Mouse (Mus musculus) myocyte (in vitro differentiated cells): ENCODE data around the gene Gm17364.

Experiments used
- CEBPB ChIP-seq: IDR thresholded peaks from 2 replicates; pipeline ENCODE4 v1.6.1; 2011; ENCODE audit warnings: mild to moderate bottlenecking, moderate library complexity; ENCODE audit not compliant: poor library complexity, insufficient read depth, severe bottlenecking
- MYOD1 ChIP-seq, 3 experiments: IDR thresholded peaks; one replicate each; pipeline ENCODE4 v1.6.1; 2011; ENCODE audit warnings: control low read depth in 2 of 3, low read depth in 2 of 3, mild to moderate bottlenecking in 2 of 3, moderate library complexity in 1 of 3; ENCODE audit not compliant: insufficient read length in 2 of 3, control insufficient read depth in 1 of 3
- MYOG ChIP-seq, 3 experiments: IDR thresholded peaks; one replicate each; pipeline ENCODE4 v1.6.1; 2011; ENCODE audit warnings: control low read depth in 2 of 3, low read depth in 2 of 3, mild to moderate bottlenecking in 2 of 3; ENCODE audit not compliant: insufficient read length in 2 of 3, control insufficient read depth in 1 of 3, insufficient read depth in 1 of 3
- POLR2A ChIP-seq: IDR thresholded peaks from one replicate; pipeline ENCODE4 v1.6.1; 2011; ENCODE audit warnings: low read depth, mild to moderate bottlenecking, control low read depth, moderate library complexity; ENCODE audit not compliant: insufficient read length
- POLR2AphosphoS2 ChIP-seq: IDR thresholded peaks from one replicate; pipeline ENCODE4 v1.6.1; 2011; ENCODE audit warnings: low read depth, control low read depth; ENCODE audit not compliant: insufficient read length
- SRF ChIP-seq: IDR thresholded peaks from one replicate; pipeline ENCODE4 v1.6.1; 2011; ENCODE audit warnings: low read depth; ENCODE audit not compliant: control insufficient read depth, insufficient read length
- TCF12 ChIP-seq: IDR thresholded peaks from one replicate; pipeline ENCODE4 v1.6.1; 2011; ENCODE audit warnings: mild to moderate bottlenecking, control low read depth; ENCODE audit not compliant: poor library complexity, insufficient read depth, severe bottlenecking
- TCF3 ChIP-seq: IDR thresholded peaks from one replicate; pipeline ENCODE4 v1.6.1; 2011; ENCODE audit warnings: low read depth, control low read depth; ENCODE audit not compliant: insufficient read length
- USF1 ChIP-seq: IDR thresholded peaks from one replicate; pipeline ENCODE4 v1.6.1; 2011; ENCODE audit warnings: low read depth, mild to moderate bottlenecking, control low read depth, moderate library complexity

DNA sequence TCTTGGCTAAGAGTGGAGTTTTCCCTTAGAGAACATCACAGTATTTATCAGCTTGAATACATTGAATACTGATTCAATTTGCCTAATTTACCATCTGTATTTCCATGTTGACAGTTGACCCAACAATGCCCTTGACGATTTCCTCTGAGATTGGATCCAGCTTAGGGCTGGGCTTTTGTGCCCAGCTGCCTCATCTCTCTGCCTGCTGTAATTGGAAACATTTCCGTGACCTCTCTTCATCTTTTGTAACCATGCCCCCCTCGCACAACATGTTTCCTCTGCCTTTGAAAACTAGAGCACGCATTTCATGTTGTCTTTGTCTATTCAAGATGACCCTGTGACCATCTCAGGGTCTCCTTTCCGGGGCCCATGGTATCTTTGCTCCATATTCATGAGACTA is 25.2 kb upstream of the Gm17364 start:
- TF ChIP-seq POLR2A = no peak
- TF ChIP-seq SRF = no peak
- TF ChIP-seq MYOG (IDR thresholded peaks at IDR 0.05; ENCODE audit: control insufficient read depth in 1 of 3, insufficient read depth in 1 of 3, insufficient read length in 2 of 3, low read depth in 2 of 3) = no peak
- TF ChIP-seq TCF12 = no peak
- no peak for TF ChIP-seq USF1
- no peak for TF ChIP-seq POLR2AphosphoS2
- TF ChIP-seq TCF3 = no peak
- no peak for TF ChIP-seq CEBPB
- TF ChIP-seq MYOD1 (IDR thresholded peaks at IDR 0.05; ENCODE audit: control insufficient read depth in 1 of 3, insufficient read length in 2 of 3, low read depth in 2 of 3) = no peak
